Mouse (Mus musculus): ENCODE results near the gene Syt13. TPM values are rescaled to one million over a fixed set of nuclear protein-coding genes. Genes with fewer than 3 reads are reported as not detected.

Gene Syt13
- polyA plus RNA-seq, 1 experiment from 2014 or later: 20.4 TPM

DNA sequence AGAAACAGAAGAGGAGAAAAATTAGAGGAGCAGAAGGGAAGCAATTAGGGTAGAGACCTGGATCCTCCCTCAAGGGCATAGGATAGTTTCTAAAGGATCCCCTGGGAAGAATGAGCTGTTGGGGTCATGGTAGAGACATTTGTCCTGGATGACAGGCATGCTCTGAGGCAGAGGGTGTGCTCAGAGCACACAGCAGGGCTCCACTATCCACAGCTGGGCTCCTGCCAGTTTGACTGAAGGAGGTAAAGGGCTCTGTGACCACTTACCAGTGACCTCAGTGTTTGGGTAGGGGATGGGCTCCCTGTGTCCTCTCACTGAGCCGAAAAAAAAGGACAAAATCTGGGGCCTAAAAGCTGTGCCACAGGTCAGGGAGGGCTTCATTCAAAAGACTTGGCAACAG, 34.6 kb downstream of the Syt13 start:
- Histone ChIP-seq H3K27ac (no peak overlapping the region), H3K4me1 (replicated peaks) (peaks cover 36% of the 10 kb centered on the region), H3K9me3 (no peaks in the 10 kb centered on the region), H3K36me3 (no peaks in the 10 kb centered on the region), H3K27me3 (ENCODE audit: insufficient read depth, poor library complexity, severe bottlenecking) (peaks cover 15% of the 10 kb centered on the region; the same call in 1 of the 2 replicates), H3K4me3 (no peak overlapping the region)
- WGBS: 25% methylated on average over 1 of the region's 1 CpGs
- DNase-seq (ENCODE audit: low spot score): peak; percentile 6

DNA sequence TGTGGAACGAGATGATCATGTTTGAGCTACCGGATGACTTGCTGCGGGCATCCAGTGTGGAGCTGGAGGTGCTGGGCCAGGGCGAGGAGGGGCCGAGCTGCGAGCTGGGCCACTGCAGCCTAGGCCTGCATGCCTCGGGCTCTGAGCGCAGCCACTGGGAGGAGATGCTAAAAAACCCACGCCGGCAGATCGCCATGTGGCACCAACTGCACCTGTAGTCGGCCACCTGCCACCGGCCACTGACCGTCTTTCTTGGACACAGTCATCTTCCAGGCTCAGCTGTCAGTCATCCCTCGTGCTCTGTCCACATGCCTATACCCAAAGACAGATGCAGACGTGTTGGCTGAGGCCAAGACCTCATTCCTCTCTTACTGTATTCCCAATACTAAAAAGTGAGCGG, 38.6 kb downstream of the Syt13 start:
- Histone ChIP-seq H3K27ac (no peak overlapping the region), H3K4me3 (no peak overlapping the region), H3K27me3 (ENCODE audit: insufficient read depth, poor library complexity, severe bottlenecking) (0 out of 2 replicates have a peak, but pooled peaks cover 4% of the 10 kb centered on the region), H3K36me3 (no peaks in the 10 kb centered on the region), H3K4me1 (replicated peaks) (peaks cover 22% of the 10 kb centered on the region), H3K9me3 (0 out of 2 replicates have a peak, but pooled peaks cover 4% of the 10 kb centered on the region)
- DNase-seq (ENCODE audit: low spot score): no peak
- 91% methylated on average over 17 of the region's 17 CpGs for WGBS

- H3K27ac ChIP-seq: no peak overlapping the region
- 39% methylated on average over 11 of the region's 11 CpGs for WGBS
- peak; percentile 76 for DNase-seq (ENCODE audit: low spot score)
- peaks cover 11% of the 10 kb centered on the region for H3K4me1 ChIP-seq (replicated peaks)
- H3K4me3 ChIP-seq: no peak overlapping the region
- 0 out of 2 replicates have a peak, but pooled peaks cover 4% of the 10 kb centered on the region for H3K9me3 ChIP-seq
- 0 out of 2 replicates have a peak, but pooled peaks cover 4% of the 10 kb centered on the region for H3K27me3 ChIP-seq (ENCODE audit: insufficient read depth, poor library complexity, severe bottlenecking)
- H3K36me3 ChIP-seq: no peaks in the 10 kb centered on the region
Observed at GRCm38 (mm10) chr2:92954404-92955114, 39.7 kb downstream of the Syt13 start.

DNA sequence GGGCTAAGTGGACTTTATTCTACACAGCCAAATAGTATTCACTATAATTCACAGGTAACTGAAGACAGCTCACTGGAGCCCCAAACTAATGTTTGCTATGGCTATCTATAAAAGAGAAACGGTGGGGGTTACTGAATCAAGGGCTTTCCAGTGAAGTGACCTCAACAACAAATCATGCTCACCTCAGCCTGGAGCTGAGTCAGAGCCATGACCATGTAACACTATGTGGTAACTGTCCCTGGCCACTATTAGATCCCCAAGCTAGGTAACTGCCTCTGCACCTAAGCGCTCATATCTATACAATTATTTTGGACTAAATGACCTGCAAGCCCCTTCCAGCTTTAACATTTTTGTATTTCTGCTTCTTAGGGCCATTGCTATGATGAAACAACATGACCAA, 42.0 kb downstream of the Syt13 start:
- no peak for DNase-seq (ENCODE audit: low spot score)
- no peak overlapping the region for H3K27ac ChIP-seq
- 86% methylated on average over 2 of the region's 2 CpGs for WGBS
- no peaks in the 10 kb centered on the region for H3K36me3 ChIP-seq
- H3K27me3 ChIP-seq (ENCODE audit: insufficient read depth, poor library complexity, severe bottlenecking): no peaks in the 10 kb centered on the region
- 0 out of 2 replicates have a peak, but pooled peaks cover 4% of the 10 kb centered on the region for H3K9me3 ChIP-seq
- 0 out of 2 replicates have a peak, but pooled peaks cover 3% of the 10 kb centered on the region for H3K4me1 ChIP-seq (replicated peaks)
- H3K4me3 ChIP-seq: no peak overlapping the region

DNA sequence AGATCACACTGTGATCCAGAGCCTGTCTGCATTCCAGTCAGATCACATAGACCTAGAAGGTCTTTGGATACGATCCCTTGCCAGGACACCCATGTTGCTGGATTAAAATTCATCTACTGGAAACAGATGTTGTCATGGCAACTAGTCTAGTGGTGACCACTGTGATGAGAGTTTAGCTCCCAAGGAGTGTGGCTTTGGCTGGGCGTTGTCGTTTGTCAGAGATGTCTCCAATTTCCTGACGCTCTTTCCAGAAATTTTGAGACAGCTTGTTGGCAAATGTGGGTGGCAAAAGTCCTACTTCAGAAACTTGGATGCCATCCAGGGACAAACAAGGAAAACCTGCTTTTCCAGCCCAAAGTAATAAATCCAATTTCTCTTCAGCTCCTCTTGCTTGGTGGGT, 43.7 kb downstream of the Syt13 start:
- Histone ChIP-seq H3K27me3 (ENCODE audit: insufficient read depth, poor library complexity, severe bottlenecking) (no peaks in the 10 kb centered on the region), H3K4me1 (replicated peaks) (no peaks in the 10 kb centered on the region), H3K27ac (no peak overlapping the region), H3K36me3 (no peaks in the 10 kb centered on the region), H3K4me3 (no peak overlapping the region), H3K9me3 (0 out of 2 replicates have a peak, but pooled peaks cover 4% of the 10 kb centered on the region)
- no peak for DNase-seq (ENCODE audit: low spot score)
- WGBS: 87% methylated on average over 4 of the region's 4 CpGs

- Histone ChIP-seq H3K4me1 (replicated peaks) (peaks cover 24% of the 10 kb centered on the region), H3K36me3 (no peaks in the 10 kb centered on the region), H3K9me3 (no peaks in the 10 kb centered on the region), H3K27me3 (ENCODE audit: insufficient read depth, poor library complexity, severe bottlenecking) (no peaks in the 10 kb centered on the region), H3K4me3 (no peak overlapping the region), H3K27ac (no peak overlapping the region)
- WGBS: 95% methylated on average over 1 of the region's 1 CpGs
- DNase-seq (ENCODE audit: low spot score): no peak
Observed at GRCm38 (mm10) chr2:92964345-92964744, 49.4 kb downstream of the Syt13 start.

- Histone ChIP-seq H3K4me1 (replicated peaks) (peaks cover 24% of the 10 kb centered on the region), H3K36me3 (peaks cover 6% of the 10 kb centered on the region), H3K9me3 (no peaks in the 10 kb centered on the region), H3K27me3 (ENCODE audit: insufficient read depth, poor library complexity, severe bottlenecking) (no peaks in the 10 kb centered on the region), H3K4me3 (no peak overlapping the region), H3K27ac (no peak overlapping the region)
- DNase-seq (ENCODE audit: low spot score): no peak
- 52% methylated on average over 8 of the region's 8 CpGs for WGBS
Observed at GRCm38 (mm10) chr2:92966257-92966656, 51.4 kb downstream of the Syt13 start.

DNA sequence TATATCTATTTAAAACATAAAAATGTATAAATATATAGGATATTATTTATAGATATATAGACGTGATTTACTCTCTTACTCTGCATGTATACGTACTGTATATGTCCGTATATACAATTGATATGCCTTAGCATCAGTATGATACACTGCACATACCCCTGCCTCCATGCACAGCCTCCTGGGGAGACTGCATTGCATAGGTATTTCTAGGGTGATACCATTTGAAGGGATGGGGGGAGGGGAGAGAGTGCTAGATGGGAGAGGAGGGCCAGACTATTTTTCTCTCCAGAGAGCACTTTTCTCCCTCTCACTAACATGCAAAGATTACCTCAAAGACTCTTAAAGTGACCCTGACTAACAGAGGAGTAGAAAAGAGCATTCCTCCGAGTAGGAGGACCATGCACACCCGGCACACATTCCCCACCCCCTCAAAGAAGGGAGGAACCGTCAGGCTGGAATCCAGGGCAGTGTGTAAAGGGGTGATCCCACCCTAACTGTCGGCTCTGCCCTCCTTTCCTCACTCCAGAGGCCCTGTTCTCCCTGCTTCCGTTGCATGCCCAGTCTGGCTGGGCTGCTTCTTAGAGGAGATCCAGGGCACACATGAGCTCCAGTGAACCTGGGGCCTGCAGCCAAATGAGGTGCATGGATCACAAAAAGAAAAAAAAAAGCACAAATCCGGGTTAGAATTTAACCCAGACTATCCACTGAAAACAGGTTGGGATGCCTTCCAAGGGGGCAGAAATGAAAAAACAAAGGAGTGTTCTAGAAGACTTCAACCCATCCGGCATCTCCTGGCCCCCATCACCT, 52.3 kb downstream of the Syt13 start:
- Histone ChIP-seq H3K9me3 (no peaks in the 10 kb centered on the region), H3K27ac (0 out of 2 replicates have a peak overlapping the region, but pooled peaks have one; percentile 9), H3K4me1 (replicated peaks) (peaks cover 24% of the 10 kb centered on the region), H3K4me3 (no peak overlapping the region), H3K27me3 (ENCODE audit: insufficient read depth, poor library complexity, severe bottlenecking) (no peaks in the 10 kb centered on the region), H3K36me3 (peaks cover 10% of the 10 kb centered on the region)
- DNase-seq (ENCODE audit: low spot score): no peak
- WGBS: 28% methylated on average over 10 of the region's 10 CpGs

DNA sequence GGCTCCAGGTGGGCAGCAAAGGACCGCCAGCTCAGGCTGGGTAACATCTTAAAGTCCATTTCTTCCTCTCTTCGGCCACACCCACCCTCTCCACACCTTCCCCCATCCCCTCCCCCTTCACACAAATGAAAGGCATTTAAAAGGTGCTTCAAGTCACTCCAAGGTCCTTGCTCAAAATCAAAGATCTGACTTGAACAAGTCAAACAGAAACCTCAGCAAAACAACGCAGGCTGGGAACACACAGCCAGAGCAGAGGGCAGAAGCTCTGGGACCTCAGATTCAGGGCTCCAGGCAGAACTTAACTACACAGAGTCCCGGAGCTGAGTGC, 52.9 kb downstream of the Syt13 start:
- H3K4me3 ChIP-seq: no peak overlapping the region
- peaks cover 16% of the 10 kb centered on the region for H3K36me3 ChIP-seq
- H3K9me3 ChIP-seq: no peaks in the 10 kb centered on the region
- no peak for DNase-seq (ENCODE audit: low spot score)
- 59% methylated on average over 4 of the region's 4 CpGs for WGBS
- H3K27me3 ChIP-seq (ENCODE audit: insufficient read depth, poor library complexity, severe bottlenecking): no peaks in the 10 kb centered on the region
- no peak overlapping the region for H3K27ac ChIP-seq
- peaks cover 24% of the 10 kb centered on the region for H3K4me1 ChIP-seq (replicated peaks)

GRCm38 (mm10) chr2:92971069-92971468, 56.2 kb downstream of the Syt13 start:
- Histone ChIP-seq H3K27ac (no peak overlapping the region), H3K9me3 (0 out of 2 replicates have a peak, but pooled peaks cover 3% of the 10 kb centered on the region), H3K4me1 (replicated peaks) (peaks cover 24% of the 10 kb centered on the region), H3K36me3 (peaks cover 46% of the 10 kb centered on the region), H3K4me3 (no peak overlapping the region), H3K27me3 (ENCODE audit: insufficient read depth, poor library complexity, severe bottlenecking) (no peaks in the 10 kb centered on the region)
- no peak for DNase-seq (ENCODE audit: low spot score)
- 85% methylated on average over 9 of the region's 9 CpGs for WGBS

- Histone ChIP-seq H3K27me3 (ENCODE audit: insufficient read depth, poor library complexity, severe bottlenecking) (no peaks in the 10 kb centered on the region), H3K4me1 (replicated peaks) (peaks cover 20% of the 10 kb centered on the region), H3K36me3 (peaks cover 50% of the 10 kb centered on the region), H3K9me3 (0 out of 2 replicates have a peak, but pooled peaks cover 3% of the 10 kb centered on the region), H3K27ac (no peak overlapping the region), H3K4me3 (no peak overlapping the region)
- no peak for DNase-seq (ENCODE audit: low spot score)
- WGBS: 95% methylated on average over 8 of the region's 8 CpGs
Observed at GRCm38 (mm10) chr2:92971536-92971935, 56.6 kb downstream of the Syt13 start.

GRCm38 (mm10) chr2:92972071-92972470, 57.2 kb downstream of the Syt13 start:
- Histone ChIP-seq H3K4me1 (replicated peaks) (peaks cover 18% of the 10 kb centered on the region), H3K4me3 (no peak overlapping the region), H3K9me3 (0 out of 2 replicates have a peak, but pooled peaks cover 3% of the 10 kb centered on the region), H3K27me3 (ENCODE audit: insufficient read depth, poor library complexity, severe bottlenecking) (no peaks in the 10 kb centered on the region), H3K36me3 (peaks cover 55% of the 10 kb centered on the region), H3K27ac (no peak overlapping the region)
- 94% methylated on average over 17 of the region's 17 CpGs for WGBS
- DNase-seq (ENCODE audit: low spot score): no peak

- peaks cover 64% of the 10 kb centered on the region for H3K36me3 ChIP-seq
- no peaks in the 10 kb centered on the region for H3K27me3 ChIP-seq (ENCODE audit: insufficient read depth, poor library complexity, severe bottlenecking)
- DNase-seq (ENCODE audit: low spot score): no peak
- H3K27ac ChIP-seq: no peak overlapping the region
- H3K4me1 ChIP-seq (replicated peaks): peaks cover 12% of the 10 kb centered on the region
- H3K4me3 ChIP-seq: no peak overlapping the region
- H3K9me3 ChIP-seq: 0 out of 2 replicates have a peak, but pooled peaks cover 3% of the 10 kb centered on the region
- 95% methylated on average over 20 of the region's 20 CpGs for WGBS
Observed at GRCm38 (mm10) chr2:92973646-92974045, 58.7 kb downstream of the Syt13 start.
